12 mouse cellular contexts compared by ENCODE assay signal in the genomic region with DNA sequence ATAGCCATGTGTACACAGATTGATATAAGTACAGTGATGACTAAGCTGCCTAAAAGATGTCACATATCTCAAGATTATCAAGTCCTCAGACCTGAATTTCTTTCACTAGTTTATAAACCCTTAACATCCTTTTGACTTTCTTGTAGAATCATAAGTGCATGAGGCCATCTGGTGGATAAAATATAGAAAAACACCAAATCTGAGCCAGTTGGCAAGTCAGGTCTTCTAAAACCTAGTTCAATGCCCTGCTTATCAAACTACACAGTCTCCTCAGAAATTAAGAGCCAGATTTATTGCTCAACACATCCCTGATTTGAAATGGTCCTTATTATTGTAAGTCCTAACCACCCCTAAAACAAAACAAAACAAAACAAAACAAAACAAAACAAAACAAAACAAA. TPM values are rescaled to one million over a fixed set of nuclear protein-coding genes. Genes with fewer than 3 reads are reported as not detected.
A peak's percentile ranks its signal among the peaks of the same experiment; 100 is the strongest.
DNase-seq lines count a peak whose midpoint lies in the region; ATAC-seq and TF ChIP-seq lines count a peak whose summit lies in the region.
"Had no signal": no experiment of that assay in that cellular context is flagged by ENCODE, and none has a peak within 500 bp of the region (broad histone marks: within the 10 kb centered on the region; RNA-seq: fewer than 3 reads in every experiment).

No protein-coding gene starts in this region.

- ATAC-seq in lung, embryonic 14.5 days (ENCODE audit: insufficient read depth) = no peak

- intact Hi-C loops in heart, postnatal 36 days (cut with DNase I) = loop anchor here (1.0 to 5.0 kb wide), 2 partner anchors 207 to 547 kb away; no protein-coding TSS in a partner anchor

- no peaks in the 10 kb centered on the region for H3K27me3 ChIP-seq in lung, embryonic 14.5 days (ENCODE audit: insufficient read depth, low read length)
- H3K27me3 ChIP-seq: heart, embryonic 13.5 days; neural tube, embryonic 12.5 days had no signal

- no peaks in the 10 kb centered on the region for H3K4me1 ChIP-seq in lung, embryonic 14.5 days (ENCODE audit: insufficient read depth)
- H3K4me1 ChIP-seq: neural tube, embryonic 12.5 days had no signal

- peak; percentile 57 for DNase-seq in heart, adult 8-10 months (ENCODE audit: low spot score)
- no peak for DNase-seq in heart, postnatal 36 days
- peak; percentile 81 for DNase-seq in lung, embryonic 14.5 days
- DNase-seq in lung, adult 18-20 months = no peak
- peak; percentile 78 for DNase-seq in brain, adult 2 months (ENCODE audit: low read depth, low spot score)
- DNase-seq in retina, postnatal 7 days (ENCODE audit: low read depth, low spot score) = peak; percentile 13
- DNase-seq in cerebellum, postnatal 25 days = no peak
- DNase-seq in kidney, postnatal 4 days = no peak
- DNase-seq: cerebellum, adult 9-11 months had no signal

- H3K27ac ChIP-seq in lung, embryonic 14.5 days (ENCODE audit: low read depth) = no peak overlapping the region
- H3K27ac ChIP-seq: heart, embryonic 13.5 days; neural tube, embryonic 12.5 days had no signal

- no peak overlapping the region for H3K9ac ChIP-seq in lung, embryonic 14.5 days
- H3K9ac ChIP-seq: heart, embryonic 13.5 days; neural tube, embryonic 12.5 days had no signal

- TF ChIP-seq CTCF in lung, embryonic 14.5 days (IDR thresholded peaks at IDR 0.05; ENCODE audit: low read depth) = peak; percentile 59

- no peak overlapping the region for H3K4me3 ChIP-seq in lung, embryonic 14.5 days (ENCODE audit: low read depth, low read length)
- H3K4me3 ChIP-seq: heart, embryonic 13.5 days; neural tube, embryonic 12.5 days had no signal

- no peaks in the 10 kb centered on the region for H3K9me3 ChIP-seq in lung, embryonic 14.5 days (ENCODE audit: low read depth, low read length)
- H3K9me3 ChIP-seq: heart, embryonic 13.5 days; neural tube, embryonic 12.5 days had no signal

- peaks cover 20% of the 10 kb centered on the region; the same call in 1 of the 2 replicates for H3K36me3 ChIP-seq in lung, embryonic 14.5 days (ENCODE audit: insufficient read depth)

- H3K4me2 ChIP-seq in lung, embryonic 14.5 days = no peak overlapping the region
- H3K4me2 ChIP-seq: heart, embryonic 13.5 days; neural tube, embryonic 12.5 days had no signal

RNA-seq across cellular contexts. Expression of a gene that starts 27.9 kb away (rescaled TPM):
- total RNA-seq in heart, adult 8-10 months (2022) = 10 to 100 TPM; 70.6 to 81.4 (median 76.4) TPM
- 10 to 100 TPM; 63.2 to 71.4 TPM for total RNA-seq in heart, postnatal 36 days (2021)
- 9.9 and 11.2 TPM in 2 replicates for polyA plus RNA-seq in lung, embryonic 14.5 days (2014; fragmentation: Nextera tagmentation; extraction: Ambion mirVana)

RNA-seq across cellular contexts. Expression of a gene that starts 45.2 kb away (rescaled TPM):
- total RNA-seq in heart, adult 8-10 months (2022) = under 1 TPM in 3 of 4 experiments, not detected in 1; 0.44 to 0.68 (median 0.57) TPM
- under 1 TPM; 0.33 to 0.39 TPM for total RNA-seq in heart, postnatal 36 days (2021)
- 0.66 TPM in 1 of 2 replicates, not detected in the other for polyA plus RNA-seq in lung, embryonic 14.5 days (2014; fragmentation: Nextera tagmentation; extraction: Ambion mirVana)
- polyA plus RNA-seq: limb, embryonic 11.5 days had no signal

RNA-seq across cellular contexts. Expression of a gene that starts 45.7 kb away (rescaled TPM):
- 1 to 10 TPM; 7.6 to 8.9 (median 8.3) TPM for total RNA-seq in heart, adult 8-10 months (2022)
- 1 to 10 TPM; 8.6 to 9.8 TPM for total RNA-seq in heart, postnatal 36 days (2021)
- 36.7 and 39.9 TPM in 2 replicates for polyA plus RNA-seq in lung, embryonic 14.5 days (2014; fragmentation: Nextera tagmentation; extraction: Ambion mirVana)

Comparison
In these comparisons a context has a peak if more than half of its experiments do, and no peak if none do; other contexts are left out.
1. DNase-seq: peak in heart, adult 8-10 months (single experiment), lung, embryonic 14.5 days (single experiment), brain, adult 2 months (single experiment) and retina, postnatal 7 days (single experiment); none in heart, postnatal 36 days (0 of 2), lung, adult 18-20 months (0 of 2), cerebellum, postnatal 25 days (0 of 2) and kidney, postnatal 4 days (0 of 2).